Mouse (Mus musculus): ENCODE results near the gene Dcps.

- TF ChIP-seq CTCF (IDR thresholded peaks at IDR 0.05; ENCODE audit: low read depth) (no peak), EP300 (IDR thresholded peaks at IDR 0.05; ENCODE audit: low read depth) (no peak)
These were observed 14.1 kb downstream of the Dcps start for GRCm38 (mm10) chr9:35161721-35162120.
